Mouse (Mus musculus) B cell, adult 2 months (primary cell): ENCODE results near the gene Ugt1a2.

Source experiments
- DNase-seq, 2 experiments: peaks; one replicate each; pipeline ENCODE4 v3.0.0; 2022

Gene Ugt1a2

DNA sequence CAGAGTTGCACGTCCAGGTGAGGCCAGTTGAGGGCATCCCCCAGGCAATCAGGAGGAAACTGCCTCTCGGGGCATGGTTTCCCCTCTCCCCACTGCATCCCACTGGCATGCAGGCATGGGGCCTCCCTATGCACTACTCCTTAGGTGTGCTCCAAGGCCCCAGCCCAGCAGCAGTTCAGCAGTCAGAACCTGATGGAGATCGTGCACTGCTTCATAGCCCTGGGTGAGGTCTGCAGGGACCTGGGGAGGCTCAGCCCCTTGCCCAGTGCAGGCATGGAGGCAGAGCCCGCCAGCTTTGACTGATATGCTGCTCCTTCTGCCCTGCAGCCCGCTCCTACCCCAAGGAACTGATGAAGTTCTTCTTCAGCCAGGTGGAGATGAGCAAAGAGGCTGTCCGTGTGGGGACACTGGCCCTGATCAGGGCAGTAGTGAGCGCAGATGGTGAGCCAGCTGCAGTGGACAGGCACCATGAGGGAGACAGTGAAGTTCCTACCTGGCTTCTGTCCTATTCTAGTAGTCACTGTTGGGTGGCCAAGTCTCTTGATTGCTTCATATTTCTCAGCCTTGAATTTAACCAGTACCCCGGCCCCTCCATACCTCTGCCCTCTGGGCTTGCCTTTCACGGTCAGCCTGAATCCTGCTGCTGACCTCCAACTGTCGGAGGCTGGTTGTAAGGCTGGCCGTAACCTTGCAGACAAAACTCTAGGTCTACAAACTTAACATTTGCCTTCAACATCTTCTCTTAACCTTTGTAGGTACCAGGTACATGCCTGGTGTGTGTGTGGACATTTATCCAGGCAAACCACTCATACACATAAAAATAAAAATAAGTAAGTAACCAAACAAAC lies 34.9 kb downstream of the Ugt1a2 start:
- DNase-seq, result no peak

GRCm38 (mm10) chr1:88235894-88236415 lies 35.6 kb downstream of the Ugt1a2 start:
- DNase-seq, result no peak

DNA sequence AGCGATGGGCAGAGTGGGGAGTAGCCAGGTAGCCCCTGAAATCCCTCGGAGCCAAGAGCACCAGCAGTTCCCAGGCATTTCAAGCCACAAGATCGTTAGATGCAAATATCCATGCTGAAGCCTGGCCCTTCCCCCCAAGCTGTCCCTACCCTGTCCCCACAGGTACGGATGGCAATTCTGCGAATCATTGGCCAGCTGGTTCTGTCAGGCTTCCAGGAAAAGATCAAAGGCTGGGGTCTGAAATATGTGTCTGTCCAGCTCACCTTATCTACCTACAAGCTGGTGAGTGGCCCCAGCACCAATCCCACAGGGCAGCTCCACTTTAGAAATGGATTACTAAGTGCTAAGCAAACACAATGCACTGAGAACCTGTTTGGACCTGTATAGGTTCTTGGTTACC lies 36.9 kb downstream of the Ugt1a2 start:
- DNase-seq, result no peak

DNA sequence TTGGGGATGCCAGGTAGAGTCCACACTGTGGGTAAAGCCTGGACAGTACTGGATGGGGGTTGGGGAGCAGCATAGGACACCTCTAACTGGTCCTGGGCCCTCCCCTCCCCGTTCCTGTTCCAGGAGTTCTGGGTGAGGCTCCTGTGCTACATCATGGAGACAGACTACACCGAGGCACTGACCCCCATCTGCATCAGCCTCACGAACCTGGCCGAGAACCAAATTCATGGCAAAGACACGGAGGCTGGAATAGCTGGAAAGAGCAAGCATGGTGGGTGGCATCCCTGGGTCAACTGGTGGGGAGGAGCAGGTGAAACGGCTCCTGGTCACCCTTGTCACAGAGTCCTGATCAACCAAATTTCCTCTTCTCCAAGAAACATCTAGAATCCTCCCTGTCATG lies 38.4 kb downstream of the Ugt1a2 start:
- no peak for DNase-seq

DNA sequence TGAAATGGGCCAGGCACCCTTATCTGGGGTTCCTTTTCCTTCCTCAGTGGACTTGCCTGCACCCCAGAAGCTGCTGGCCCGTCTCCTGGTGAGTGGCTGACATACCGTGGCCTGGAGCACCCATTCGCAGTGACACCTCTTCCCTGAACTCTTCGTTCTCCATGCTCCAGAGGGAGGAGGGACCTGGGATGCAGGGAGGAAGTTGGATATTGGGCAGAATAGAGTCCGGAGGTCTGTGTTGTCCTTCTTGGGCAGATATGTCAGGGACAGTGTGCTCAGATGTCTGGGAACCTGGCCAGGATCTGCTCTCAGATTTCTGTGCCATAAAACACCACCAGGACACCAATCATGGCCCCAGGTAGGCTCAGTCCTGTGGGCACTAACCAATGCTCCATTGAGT lies 39.7 kb downstream of the Ugt1a2 start:
- DNase-seq, result no peak

- no peak for DNase-seq
These were observed 40.2 kb downstream of the Ugt1a2 start for GRCm38 (mm10) chr1:88240579-88240978.

DNA sequence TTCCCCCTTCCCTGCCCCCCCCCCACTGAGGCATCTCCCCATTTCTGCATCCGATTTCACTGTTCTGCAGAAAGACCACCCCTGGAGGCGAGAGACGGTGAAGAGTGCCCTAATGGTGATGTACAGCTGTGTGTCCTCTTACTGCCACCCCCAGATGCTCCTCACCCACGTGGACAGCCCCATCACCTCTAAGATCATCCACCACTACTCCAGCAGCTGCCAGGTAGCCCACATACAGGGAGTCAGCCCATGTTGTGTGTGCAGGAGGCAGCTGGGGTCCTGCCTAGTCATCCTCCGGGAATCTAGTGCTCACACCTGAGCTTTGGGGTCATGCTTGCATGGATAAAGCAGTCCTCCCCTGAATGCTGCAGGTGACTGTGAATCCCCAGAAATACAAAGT lies 43.5 kb downstream of the Ugt1a2 start:
- no peak for DNase-seq

GRCm38 (mm10) chr1:88245881-88246280 lies 45.5 kb downstream of the Ugt1a2 start:
- DNase-seq, result no peak

DNA sequence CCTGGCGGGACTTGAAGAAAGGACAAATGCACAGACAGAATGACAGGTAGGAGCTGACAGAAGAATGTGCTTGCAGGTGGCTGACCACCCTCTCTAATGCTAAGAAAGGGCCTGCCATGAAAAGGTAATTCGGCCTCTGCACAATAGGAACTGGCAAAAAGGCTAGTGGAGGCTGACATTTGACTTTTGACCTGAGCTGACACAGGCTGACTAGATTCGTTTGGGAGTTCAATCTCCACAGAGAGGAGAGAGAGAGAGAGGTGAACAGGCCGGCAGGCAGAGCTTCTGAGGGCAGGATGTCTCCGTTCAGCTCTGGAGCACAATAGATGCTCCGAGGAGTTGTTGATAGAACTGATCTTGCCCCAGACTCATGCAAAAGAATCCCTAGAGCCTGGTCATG lies 46.0 kb downstream of the Ugt1a2 start:
- DNase-seq, result no peak

- no peak for DNase-seq
These were observed 47.3 kb downstream of the Ugt1a2 start for GRCm38 (mm10) chr1:88247660-88248059.

- no peak for DNase-seq
These were observed 48.3 kb downstream of the Ugt1a2 start for GRCm38 (mm10) chr1:88248658-88249057.

DNA sequence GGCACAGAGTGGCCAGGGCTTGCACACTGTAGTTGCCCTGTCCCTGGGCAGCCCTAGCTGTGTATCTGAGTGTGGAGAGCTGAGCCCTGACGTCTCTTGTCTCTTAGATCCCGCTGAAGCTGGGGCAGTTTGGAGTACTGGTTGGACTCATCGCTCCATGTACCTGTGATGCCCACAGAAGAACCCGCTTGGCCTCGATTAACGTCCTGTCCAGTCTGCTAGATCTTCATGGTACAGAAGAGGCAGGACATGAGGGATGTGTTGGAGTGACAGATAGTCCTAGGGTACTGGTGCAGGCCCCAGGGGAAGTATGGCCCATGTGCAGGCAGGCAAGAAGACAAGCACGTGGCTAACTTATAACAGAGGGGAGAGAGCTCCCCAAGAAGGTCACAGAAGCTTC lies 49.2 kb downstream of the Ugt1a2 start:
- no peak for DNase-seq

DNA sequence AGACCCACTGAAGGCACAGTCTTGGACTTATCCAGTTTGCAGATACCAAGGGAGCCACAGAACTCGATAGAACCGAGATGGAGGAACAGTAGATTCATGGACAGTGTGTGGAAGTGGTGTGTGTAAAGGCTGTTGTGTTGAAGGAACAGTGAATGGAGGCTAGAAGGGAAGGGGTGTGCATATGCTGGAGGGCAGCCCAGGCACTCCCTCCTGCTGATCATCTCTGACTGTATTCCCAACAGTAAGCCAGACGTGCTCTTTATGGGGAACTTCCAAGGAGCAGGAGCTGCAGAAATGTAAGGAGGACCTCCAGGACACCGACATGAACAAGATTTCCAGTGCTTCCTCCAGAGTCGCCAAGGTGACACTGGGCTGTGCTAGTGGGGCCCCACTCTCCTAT lies 49.6 kb downstream of the Ugt1a2 start:
- no peak for DNase-seq

- DNase-seq, result no peak
These were observed 52.7 kb downstream of the Ugt1a2 start for GRCm38 (mm10) chr1:88253106-88253505.

DNA sequence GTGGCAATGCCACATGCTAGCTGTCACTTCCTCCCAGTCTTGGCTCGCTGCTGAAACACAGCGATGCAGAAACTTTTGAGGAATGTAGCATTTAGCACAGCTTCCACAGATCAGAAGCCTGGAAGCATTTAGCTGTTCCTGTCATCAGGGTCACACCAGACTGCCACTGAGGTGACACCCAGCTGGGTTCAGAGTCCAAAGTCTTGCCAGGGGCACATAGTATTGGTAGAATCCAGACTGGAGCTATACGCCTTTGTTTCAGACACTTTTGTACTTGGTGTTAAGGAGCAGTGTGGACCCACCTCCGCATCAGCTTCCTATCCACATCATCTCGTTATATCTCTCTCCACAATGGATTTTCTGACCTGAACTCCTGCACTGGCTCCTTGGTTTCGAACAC lies 53.1 kb downstream of the Ugt1a2 start:
- no peak for DNase-seq

- DNase-seq, result no peak
These were observed 54.5 kb downstream of the Ugt1a2 start for GRCm38 (mm10) chr1:88254793-88255465.

DNA sequence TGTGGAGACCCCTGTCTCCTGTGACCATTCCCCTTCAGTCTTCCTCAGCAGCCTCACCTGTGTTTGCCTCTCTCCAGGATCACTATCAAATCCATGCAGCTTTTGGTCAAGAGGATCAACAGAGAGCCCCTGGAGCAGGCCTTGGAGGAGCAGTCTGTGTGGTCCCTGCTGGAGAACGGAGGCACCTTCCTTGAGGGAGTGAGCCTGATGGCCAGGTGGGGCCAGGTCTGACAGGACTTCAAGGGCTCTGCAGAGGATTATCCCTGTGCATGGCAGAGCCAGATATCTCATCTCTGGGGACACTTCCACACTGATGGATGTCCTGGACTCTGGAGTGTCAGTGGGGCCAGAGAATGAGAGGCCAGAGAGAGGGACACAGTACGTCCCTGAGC lies 55.1 kb downstream of the Ugt1a2 start:
- DNase-seq, result no peak

- no peak for DNase-seq
These were observed 55.8 kb downstream of the Ugt1a2 start for GRCm38 (mm10) chr1:88255989-88256754.

- no peak for DNase-seq
These were observed 56.7 kb downstream of the Ugt1a2 start for GRCm38 (mm10) chr1:88256886-88257663.

- no peak for DNase-seq
These were observed 57.3 kb downstream of the Ugt1a2 start for GRCm38 (mm10) chr1:88257681-88258080.

- no peak for DNase-seq
These were observed 58.0 kb downstream of the Ugt1a2 start for GRCm38 (mm10) chr1:88258361-88258760.

DNA sequence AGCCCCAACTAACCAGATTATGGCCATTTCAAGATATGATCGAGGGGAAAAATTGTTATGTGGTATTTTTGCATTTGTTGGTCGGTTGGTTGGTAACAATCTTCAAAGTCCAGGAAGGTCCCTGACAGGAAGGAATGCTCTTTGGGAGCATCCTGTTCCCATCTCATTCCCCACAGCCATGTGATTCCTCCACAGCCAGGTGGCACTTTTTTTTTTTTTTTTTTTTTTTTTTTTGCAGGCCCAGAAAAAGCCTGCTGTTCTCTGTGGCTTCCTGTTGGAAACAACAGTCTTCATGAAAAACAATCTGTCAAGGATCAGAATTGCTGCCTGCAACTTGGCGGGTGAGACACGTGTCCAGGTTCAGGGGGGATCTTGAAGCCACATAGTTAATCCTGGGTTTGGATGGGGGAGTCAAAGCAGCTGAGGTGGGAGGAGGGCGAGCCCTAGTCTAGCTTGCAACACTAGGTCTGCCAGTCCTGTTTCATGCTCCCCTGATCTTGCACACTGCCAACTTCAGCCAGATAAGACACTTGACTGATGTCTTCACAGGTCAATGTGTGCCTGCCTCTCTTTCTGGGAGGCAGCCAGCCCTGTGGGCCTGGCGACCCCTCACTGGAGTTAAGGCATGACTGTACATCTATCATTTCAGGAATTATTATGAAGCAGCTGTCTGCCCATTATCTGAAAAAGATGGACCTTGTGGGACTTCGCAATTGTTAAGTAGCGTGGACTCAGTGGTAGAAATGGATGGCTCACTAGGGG lies 58.7 kb downstream of the Ugt1a2 start:
- no peak for DNase-seq
